Mouse (Mus musculus) heart, adult 18-20 months (tissue): ENCODE results near the gene Tsg101. TPM values are rescaled to one million over a fixed set of nuclear protein-coding genes. Genes with fewer than 3 reads are reported as not detected.

Experiments
- total RNA-seq, 2 experiments: library from RNA; stranded (reverse); gene quantifications; 2 replicates each; pipeline ENCODE4 v1.2.3; 2021

The Tsg101 gene
- total RNA-seq, 2 experiments from 2014 or later, result 62.5 to 68.1 TPM

Other genes with a start within 250 kb of the Tsg101 start
- gene Tph1, start 247.4 kb downstream of the Tsg101 start, total RNA-seq, result not detected
- 1 to 10 TPM; 3.5 to 5.3 TPM for gene Saal1, start 209.3 kb downstream of the Tsg101 start, total RNA-seq
- 1 to 10 TPM; 1.4 to 1.7 TPM for gene Saa3, start 204.3 kb downstream of the Tsg101 start, total RNA-seq
- not detected for gene Saa4, start 187.4 kb downstream of the Tsg101 start, total RNA-seq
- not detected for gene Saa1, start 177.0 kb downstream of the Tsg101 start, total RNA-seq
- not detected for gene Saa2, start 168.2 kb downstream of the Tsg101 start, total RNA-seq
- gene Hps5, start 123.9 kb downstream of the Tsg101 start, total RNA-seq, result 10 to 100 TPM in 1 of 2 experiments, 1 to 10 TPM in 1; 7.7 to 11.6 TPM
- 10 to 100 TPM; 15.9 to 19.4 TPM for gene Gtf2h1, start 123.9 kb downstream of the Tsg101 start, total RNA-seq
- 100 to 1,000 TPM; 768 to 793 TPM for gene Ldha, start 78.5 kb downstream of the Tsg101 start, total RNA-seq
- gene Ldhc, start 58.8 kb downstream of the Tsg101 start, total RNA-seq, result not detected
- gene Uevld, start 38.6 kb upstream of the Tsg101 start, total RNA-seq, result 10 to 100 TPM; 11.1 to 13.5 TPM
- not detected for gene Gm9999, start 63.6 kb upstream of the Tsg101 start, total RNA-seq
- gene Spty2d1, start 88.4 kb upstream of the Tsg101 start, total RNA-seq, result 1 to 10 TPM; 7.4 to 7.7 TPM
- 10 to 100 TPM; 19.7 to 20.8 TPM for gene Tmem86a, start 130.6 kb upstream of the Tsg101 start, total RNA-seq
- not detected for gene Ptpn5, start 213.7 kb upstream of the Tsg101 start, total RNA-seq